Mouse (Mus musculus): ENCODE data around the gene Gabrb2.

Gabrb2 gene

GRCm38 (mm10) chr11:42532577-42532976, 113.0 kb downstream of the Gabrb2 start:
- DNase-seq (ENCODE audit: low read depth, low spot score) = no peak

DNA sequence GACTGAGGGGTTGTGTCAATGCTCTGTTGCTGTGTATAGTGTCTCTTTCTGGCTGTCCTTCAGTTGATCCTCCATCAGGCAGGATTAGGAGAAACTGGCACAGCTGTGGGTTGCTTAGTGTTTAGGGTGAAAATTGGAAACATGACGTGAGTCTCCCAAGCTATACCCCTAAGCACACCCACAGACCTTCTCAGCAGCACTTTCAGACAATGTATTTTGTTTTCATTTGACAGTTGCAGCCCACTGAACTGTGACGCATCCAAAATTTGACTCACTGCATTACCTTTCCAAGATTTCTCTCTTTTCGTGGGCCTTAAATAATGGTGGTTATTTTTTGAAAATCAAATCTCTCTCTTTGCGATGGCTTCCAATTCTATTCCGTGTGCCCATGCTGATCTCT, 115.7 kb downstream of the Gabrb2 start:
- no peak for DNase-seq (ENCODE audit: low read depth, low spot score)

GRCm38 (mm10) chr11:42535861-42536260, 116.3 kb downstream of the Gabrb2 start:
- DNase-seq (ENCODE audit: low read depth, low spot score) = no peak

DNA sequence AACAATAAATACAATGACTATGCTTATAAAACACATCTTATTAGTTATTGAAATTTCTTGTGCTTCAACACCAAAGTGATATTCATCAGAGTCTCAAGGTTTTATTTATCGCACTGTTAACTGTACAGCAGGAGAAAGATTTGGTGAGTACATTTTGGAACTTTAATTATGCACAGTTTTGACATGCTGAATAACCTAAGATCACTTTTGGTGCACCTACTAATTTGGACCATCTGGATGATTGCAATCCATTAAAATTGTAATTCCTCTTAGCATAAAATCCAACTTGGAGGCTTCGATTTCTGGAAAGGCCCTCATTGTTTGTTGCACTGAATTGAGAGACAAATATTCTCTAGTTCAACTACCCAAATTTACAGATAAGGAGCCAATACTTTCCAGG, 123.3 kb downstream of the Gabrb2 start:
- DNase-seq (ENCODE audit: low read depth, low spot score) = no peak

DNA sequence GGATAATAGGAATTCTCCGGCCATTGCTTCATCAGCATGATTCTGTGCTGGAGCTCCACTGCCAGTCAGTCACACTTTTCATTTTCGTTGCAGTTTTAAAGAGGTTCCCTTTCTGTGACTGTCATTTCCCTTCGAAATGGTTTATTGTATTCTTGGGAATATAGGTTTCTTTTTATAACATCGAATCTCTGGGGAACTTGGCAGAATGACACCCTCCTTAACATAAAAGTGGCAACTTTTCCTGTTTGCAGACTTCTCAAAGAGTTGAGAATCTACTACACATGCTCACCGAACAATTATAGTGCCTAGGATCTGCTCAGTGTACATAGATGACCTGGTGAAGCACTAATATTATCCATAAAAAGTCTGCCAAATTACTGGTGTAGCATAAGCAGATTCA, 146.5 kb downstream of the Gabrb2 start:
- DNase-seq (ENCODE audit: low read depth, low spot score) = no peak

DNA sequence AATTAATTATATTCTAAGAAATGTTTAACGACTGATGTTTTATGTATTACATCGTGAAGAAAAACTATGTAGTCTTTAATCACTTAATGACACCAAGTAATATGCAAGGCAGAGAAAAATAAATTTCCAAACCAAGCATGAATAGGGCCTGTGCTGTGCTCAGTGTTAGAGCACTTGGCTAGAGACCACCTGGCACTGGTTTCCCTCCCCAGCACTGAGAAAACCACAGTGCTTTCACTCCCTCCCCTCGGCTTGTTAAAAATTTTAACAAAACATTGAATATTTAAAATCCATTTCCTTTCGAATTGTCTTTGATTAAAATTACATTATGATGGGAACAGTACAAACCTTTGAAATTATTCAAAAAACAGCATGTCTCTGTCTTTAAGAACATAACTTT, 151.9 kb downstream of the Gabrb2 start:
- peak; percentile 6 for DNase-seq (ENCODE audit: low read depth, low spot score)

DNA sequence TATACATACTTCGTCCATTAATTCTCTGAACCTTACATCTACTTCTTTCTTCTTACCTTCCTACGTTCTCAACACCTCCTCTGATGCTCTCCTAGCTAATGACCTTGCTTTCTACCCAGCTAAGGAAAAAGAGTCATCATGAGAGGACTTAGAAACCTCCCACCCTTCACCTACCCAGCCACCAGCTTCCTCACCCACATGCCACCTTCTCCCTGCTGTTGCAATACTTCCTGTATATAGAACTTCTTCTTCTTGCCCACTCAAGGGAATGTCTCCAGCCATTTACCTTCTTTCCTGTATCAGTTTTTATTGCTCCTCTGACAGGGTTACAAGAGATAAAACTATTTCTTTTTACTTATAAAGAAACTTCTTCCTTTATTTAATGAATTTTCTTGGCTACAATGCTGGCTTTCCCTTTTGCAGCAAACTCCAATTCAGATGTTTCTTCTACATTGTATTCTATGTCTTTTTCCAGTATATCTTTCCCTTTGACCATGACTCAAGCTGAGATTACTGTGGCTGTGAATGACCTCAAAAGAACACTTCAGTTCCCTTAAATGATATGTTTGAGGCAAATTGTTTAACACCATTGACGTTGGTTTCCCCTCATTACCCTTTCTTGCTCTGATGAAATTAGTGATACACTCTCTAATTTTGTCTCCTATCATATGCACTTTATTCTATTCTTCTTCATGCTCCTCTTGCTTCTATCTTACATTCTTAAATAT, 155.8 kb downstream of the Gabrb2 start:
- no peak for DNase-seq (ENCODE audit: low read depth, low spot score)

DNA sequence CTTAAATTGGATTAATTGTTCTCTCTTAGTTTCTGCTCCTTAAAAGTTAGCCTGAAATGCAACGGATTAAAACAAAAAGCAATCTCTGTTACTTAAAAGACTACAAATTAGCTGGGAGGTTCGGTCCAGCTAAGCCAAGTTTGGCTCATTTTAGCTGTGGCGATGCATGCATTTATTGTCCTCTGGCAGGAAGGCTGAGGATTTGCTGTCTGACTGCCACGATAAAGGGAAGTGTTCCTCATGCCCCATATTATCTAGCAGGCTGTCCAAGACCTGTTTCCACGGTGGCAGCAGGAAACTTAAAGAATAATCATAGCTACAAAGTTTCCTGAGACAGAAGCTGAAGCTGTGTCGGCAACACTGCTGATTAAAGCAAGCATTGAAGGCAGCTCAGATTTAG, 160.2 kb downstream of the Gabrb2 start:
- no peak for DNase-seq (ENCODE audit: low read depth, low spot score)

DNA sequence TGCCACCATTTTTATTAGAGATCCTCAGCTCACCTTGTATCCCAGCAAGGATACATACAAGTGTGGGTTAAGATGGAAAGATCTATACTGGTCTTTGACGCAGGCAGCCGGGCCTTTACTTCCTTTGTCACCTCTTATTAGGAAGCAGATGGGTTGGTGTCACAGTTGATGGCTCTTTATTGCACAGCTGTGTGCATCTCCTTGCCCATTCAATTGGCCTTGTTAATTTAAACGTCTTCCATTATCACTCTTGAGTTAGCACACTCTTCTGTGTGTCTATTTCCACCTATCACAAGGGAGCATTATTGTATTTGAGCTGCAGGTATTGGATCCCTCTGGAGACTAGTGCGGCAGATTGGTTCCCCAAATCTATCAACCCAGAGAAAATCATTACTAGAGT, 161.6 kb downstream of the Gabrb2 start:
- no peak for DNase-seq (ENCODE audit: low read depth, low spot score)

GRCm38 (mm10) chr11:42581753-42582152, 162.2 kb downstream of the Gabrb2 start:
- DNase-seq (ENCODE audit: low read depth, low spot score) = no peak

DNA sequence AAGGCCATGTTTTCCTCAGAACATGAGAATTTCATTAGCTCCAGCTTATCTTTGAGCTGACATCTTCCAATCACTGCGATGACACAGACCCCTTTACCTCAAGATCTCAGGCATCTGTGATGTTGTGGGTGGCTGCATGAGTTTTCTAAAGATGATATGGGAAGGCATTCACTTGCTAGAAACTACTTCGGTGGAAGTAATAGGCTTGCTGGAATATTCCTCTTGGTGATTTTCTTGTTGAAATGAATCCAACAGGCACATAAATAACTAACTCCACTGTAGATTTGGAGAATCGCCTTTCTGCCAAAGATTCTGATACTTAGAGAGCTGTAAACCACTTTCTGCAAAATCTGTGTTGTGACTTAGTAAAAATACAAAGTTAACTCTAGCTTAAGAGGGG, 172.9 kb downstream of the Gabrb2 start:
- DNase-seq (ENCODE audit: low read depth, low spot score) = no peak

DNA sequence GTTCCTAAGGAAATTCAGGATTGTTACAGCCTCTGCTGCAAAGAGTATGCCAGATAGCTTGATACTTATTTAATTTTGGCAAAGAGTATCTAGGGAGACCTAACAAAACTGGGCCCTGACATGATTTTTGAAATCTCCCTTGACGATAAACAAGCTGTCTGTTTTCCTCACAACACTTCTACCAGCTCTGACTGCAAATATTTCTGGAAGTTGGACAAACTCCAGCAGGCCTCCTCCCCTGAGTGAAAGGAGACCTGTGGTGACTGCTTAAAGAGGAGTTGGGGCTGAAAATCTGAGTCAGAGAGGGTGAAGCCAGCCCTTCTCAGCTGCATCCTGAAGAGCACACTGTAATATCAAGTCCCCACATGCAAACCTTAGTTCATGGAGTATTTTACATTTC, 186.7 kb downstream of the Gabrb2 start:
- DNase-seq (ENCODE audit: low read depth, low spot score) = peak; percentile 78

- DNase-seq (ENCODE audit: low read depth, low spot score) = no peak
These were observed 189.7 kb downstream of the Gabrb2 start for GRCm38 (mm10) chr11:42609128-42609763.

- DNase-seq (ENCODE audit: low read depth, low spot score) = no peak
These were observed 198.6 kb downstream of the Gabrb2 start for GRCm38 (mm10) chr11:42618195-42618594.

DNA sequence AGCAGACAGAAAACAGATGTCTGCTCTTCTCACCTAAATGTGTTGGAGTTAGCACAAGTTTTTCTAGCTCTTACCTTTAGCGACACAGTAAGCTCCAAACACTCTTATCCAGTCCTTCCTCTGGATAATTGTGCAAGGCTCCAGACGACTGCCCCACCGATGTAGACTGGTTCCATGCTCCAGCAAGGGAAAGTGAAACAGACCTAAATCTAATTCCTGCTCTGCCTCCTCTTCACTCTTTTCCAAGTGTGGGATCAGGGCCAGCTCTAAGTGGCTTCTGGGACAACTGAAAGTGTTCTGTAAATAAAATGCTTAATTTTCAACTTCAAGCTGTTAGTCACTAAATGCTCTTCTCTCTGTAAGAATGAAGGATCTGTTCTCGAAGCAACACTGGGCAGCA, 201.6 kb downstream of the Gabrb2 start:
- DNase-seq (ENCODE audit: low read depth, low spot score) = peak; percentile 12

DNA sequence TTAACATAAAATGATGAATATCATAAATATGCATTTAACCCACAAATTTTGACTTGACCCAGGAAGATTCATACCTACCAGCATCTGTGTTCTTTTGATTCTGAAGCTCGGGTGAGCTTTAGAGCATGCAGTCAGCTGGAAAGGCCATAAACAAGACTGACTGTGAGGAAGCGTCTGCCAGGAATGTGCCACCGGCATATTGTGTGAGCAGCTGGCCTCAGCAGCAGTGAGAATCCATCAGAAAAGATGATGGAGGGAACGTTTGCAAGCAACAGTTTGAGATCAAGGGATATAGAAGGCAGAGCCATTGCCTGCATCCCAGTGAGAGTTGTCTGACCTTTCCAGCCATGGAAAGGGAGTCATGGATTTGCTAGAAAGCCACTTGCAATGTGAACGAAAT, 230.6 kb downstream of the Gabrb2 start:
- no peak for DNase-seq (ENCODE audit: low read depth, low spot score)

DNA sequence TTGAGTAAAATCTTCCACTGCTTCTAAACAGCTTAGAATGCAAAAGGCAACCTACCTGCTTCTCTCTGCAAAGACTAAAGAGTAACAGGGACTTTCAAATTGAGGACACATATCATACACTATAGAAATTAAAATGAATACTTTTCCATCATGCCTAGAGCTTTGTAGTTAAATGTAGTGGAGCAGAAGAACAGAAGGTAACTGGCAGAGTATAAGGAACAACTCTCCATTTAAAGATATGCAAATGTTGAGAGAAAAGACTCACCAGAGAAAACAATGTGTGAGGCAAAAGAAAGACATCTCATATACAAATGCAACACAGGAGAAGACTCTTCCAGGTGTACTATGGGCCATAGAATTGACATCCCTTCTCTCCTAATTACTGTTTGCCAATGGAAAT, 232.0 kb downstream of the Gabrb2 start:
- no peak for DNase-seq (ENCODE audit: low read depth, low spot score)

GRCm38 (mm10) chr11:42654189-42654588, 234.6 kb downstream of the Gabrb2 start:
- no peak for DNase-seq (ENCODE audit: low read depth, low spot score)

DNA sequence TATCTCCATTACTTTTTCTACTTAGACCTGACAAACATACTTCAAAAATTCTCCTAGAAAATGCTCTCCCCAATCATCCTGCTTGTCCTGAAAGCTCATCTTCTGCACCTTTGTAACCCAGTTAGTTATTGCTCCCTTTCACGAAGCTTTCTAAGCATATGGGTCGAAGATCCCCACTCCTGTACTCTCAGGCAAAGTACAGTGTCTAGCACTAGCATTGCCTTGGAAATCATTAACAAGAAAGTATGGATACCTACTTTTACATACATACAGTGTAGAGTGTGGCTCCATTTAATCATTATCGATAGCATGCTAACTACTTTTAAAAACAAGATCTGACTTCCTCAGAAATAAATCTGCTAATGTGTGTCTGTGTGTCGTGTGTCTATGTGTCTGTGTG, 249.1 kb downstream of the Gabrb2 start:
- DNase-seq (ENCODE audit: low read depth, low spot score) = no peak

All from skeletal muscle tissue, adult 2 months (tissue).